Mouse (Mus musculus): Measurements from ENCODE around the gene Ppp1r14d. TPM values are rescaled to one million over a fixed set of nuclear protein-coding genes. Genes with fewer than 3 reads are reported as not detected.

Gene Ppp1r14d
- polyA plus RNA-seq, 1 experiment from 2014 or later = not detected

- DNase-seq (ENCODE audit: low spot score) (no peak), ATAC-seq (ENCODE audit: insufficient read depth, low FRiP score, low TSS enrichment) (no peak)
- peak overlapping the region; percentile 49; the same call in 1 of the 2 replicates for H3K27ac ChIP-seq (ENCODE audit: low read depth, low read length)
- H3K4me1 ChIP-seq (ENCODE audit: control insufficient read depth, insufficient read depth, low read length) = peaks cover 3% of the 10 kb centered on the region; the same call in 1 of the 2 replicates
- peak overlapping the region; percentile 66 for H3K4me3 ChIP-seq (ENCODE audit: low read depth, low read length)
- peak overlapping the region; percentile 56 for H3K4me2 ChIP-seq (ENCODE audit: low read depth)
- 28% methylated on average over 6 of the region's 6 CpGs for WGBS
- peaks cover 11% of the 10 kb centered on the region for H3K36me3 ChIP-seq (ENCODE audit: control insufficient read depth, insufficient read depth, low read length)
- no peaks in the 10 kb centered on the region for H3K9me3 ChIP-seq (ENCODE audit: control insufficient read depth, low read length)
- no peaks in the 10 kb centered on the region for H3K27me3 ChIP-seq (ENCODE audit: control insufficient read depth, insufficient read depth, low read length)
- H3K9ac ChIP-seq (ENCODE audit: low read length) = peak overlapping the region; percentile 65
These were observed 21.8 kb downstream of the Ppp1r14d start for GRCm38 (mm10) chr2:119207961-119208343.

GRCm38 (mm10) chr2:119203871-119204460, 25.7 kb downstream of the Ppp1r14d start:
- no peak overlapping the region for H3K4me3 ChIP-seq (ENCODE audit: low read depth, low read length)
- ATAC-seq (ENCODE audit: insufficient read depth, low FRiP score, low TSS enrichment) (no peak), DNase-seq (ENCODE audit: low spot score) (no peak)
- peaks cover 3% of the 10 kb centered on the region; the same call in 1 of the 2 replicates for H3K4me1 ChIP-seq (ENCODE audit: control insufficient read depth, insufficient read depth, low read length)
- no peaks in the 10 kb centered on the region for H3K27me3 ChIP-seq (ENCODE audit: control insufficient read depth, insufficient read depth, low read length)
- H3K4me2 ChIP-seq (ENCODE audit: low read depth) = no peak overlapping the region
- 67% methylated on average over 4 of the region's 4 CpGs for WGBS
- H3K9ac ChIP-seq (ENCODE audit: low read length) = no peak overlapping the region
- no peaks in the 10 kb centered on the region for H3K36me3 ChIP-seq (ENCODE audit: control insufficient read depth, insufficient read depth, low read length)
- H3K9me3 ChIP-seq (ENCODE audit: control insufficient read depth, low read length) = no peaks in the 10 kb centered on the region
- H3K27ac ChIP-seq (ENCODE audit: low read depth, low read length) = no peak overlapping the region

- peaks cover 3% of the 10 kb centered on the region; the same call in 1 of the 2 replicates for H3K4me1 ChIP-seq (ENCODE audit: control insufficient read depth, insufficient read depth, low read length)
- H3K27ac ChIP-seq (ENCODE audit: low read depth, low read length) = no peak overlapping the region
- H3K9me3 ChIP-seq (ENCODE audit: control insufficient read depth, low read length) = no peaks in the 10 kb centered on the region
- H3K9ac ChIP-seq (ENCODE audit: low read length) = no peak overlapping the region
- DNase-seq (ENCODE audit: low spot score) (peak; percentile 17), ATAC-seq (ENCODE audit: insufficient read depth, low FRiP score, low TSS enrichment) (no peak)
- H3K4me2 ChIP-seq (ENCODE audit: low read depth) = no peak overlapping the region
- H3K27me3 ChIP-seq (ENCODE audit: control insufficient read depth, insufficient read depth, low read length) = no peaks in the 10 kb centered on the region
- WGBS = 66% methylated on average over 5 of the region's 5 CpGs
- no peaks in the 10 kb centered on the region for H3K36me3 ChIP-seq (ENCODE audit: control insufficient read depth, insufficient read depth, low read length)
- H3K4me3 ChIP-seq (ENCODE audit: low read depth, low read length) = no peak overlapping the region
These were observed 26.7 kb downstream of the Ppp1r14d start for GRCm38 (mm10) chr2:119202914-119203453.

- DNase-seq (ENCODE audit: low spot score) (no peak), ATAC-seq (ENCODE audit: insufficient read depth, low FRiP score, low TSS enrichment) (no peak)
- H3K27me3 ChIP-seq (ENCODE audit: control insufficient read depth, insufficient read depth, low read length) = no peaks in the 10 kb centered on the region
- H3K27ac ChIP-seq (ENCODE audit: low read depth, low read length) = no peak overlapping the region
- WGBS = 79% methylated on average over 3 of the region's 3 CpGs
- H3K4me1 ChIP-seq (ENCODE audit: control insufficient read depth, insufficient read depth, low read length) = no peaks in the 10 kb centered on the region
- no peaks in the 10 kb centered on the region for H3K36me3 ChIP-seq (ENCODE audit: control insufficient read depth, insufficient read depth, low read length)
- H3K9me3 ChIP-seq (ENCODE audit: control insufficient read depth, low read length) = no peaks in the 10 kb centered on the region
- no peak overlapping the region for H3K4me3 ChIP-seq (ENCODE audit: low read depth, low read length)
- no peak overlapping the region for H3K9ac ChIP-seq (ENCODE audit: low read length)
- no peak overlapping the region for H3K4me2 ChIP-seq (ENCODE audit: low read depth)
These were observed 30.8 kb downstream of the Ppp1r14d start for GRCm38 (mm10) chr2:119198934-119199333.

GRCm38 (mm10) chr2:119198049-119198448, 31.7 kb downstream of the Ppp1r14d start:
- ATAC-seq (ENCODE audit: insufficient read depth, low FRiP score, low TSS enrichment) (no peak), DNase-seq (ENCODE audit: low spot score) (no peak)
- Histone ChIP-seq H3K36me3 (ENCODE audit: control insufficient read depth, insufficient read depth, low read length) (no peaks in the 10 kb centered on the region), H3K27me3 (ENCODE audit: control insufficient read depth, insufficient read depth, low read length) (no peaks in the 10 kb centered on the region), H3K9ac (ENCODE audit: low read length) (no peak overlapping the region), H3K9me3 (ENCODE audit: control insufficient read depth, low read length) (no peaks in the 10 kb centered on the region), H3K27ac (ENCODE audit: low read depth, low read length) (no peak overlapping the region), H3K4me2 (ENCODE audit: low read depth) (no peak overlapping the region), H3K4me1 (ENCODE audit: control insufficient read depth, insufficient read depth, low read length) (no peaks in the 10 kb centered on the region), H3K4me3 (ENCODE audit: low read depth, low read length) (no peak overlapping the region)
- WGBS = 80% methylated on average over 1 of the region's 1 CpGs

- H3K27me3 ChIP-seq (ENCODE audit: control insufficient read depth, insufficient read depth, low read length) = no peaks in the 10 kb centered on the region
- no peaks in the 10 kb centered on the region for H3K36me3 ChIP-seq (ENCODE audit: control insufficient read depth, insufficient read depth, low read length)
- WGBS = 76% methylated on average over 1 of the region's 1 CpGs
- no peak overlapping the region for H3K27ac ChIP-seq (ENCODE audit: low read depth, low read length)
- H3K9ac ChIP-seq (ENCODE audit: low read length) = no peak overlapping the region
- H3K4me1 ChIP-seq (ENCODE audit: control insufficient read depth, insufficient read depth, low read length) = no peaks in the 10 kb centered on the region
- no peaks in the 10 kb centered on the region for H3K9me3 ChIP-seq (ENCODE audit: control insufficient read depth, low read length)
- DNase-seq (ENCODE audit: low spot score) (no peak), ATAC-seq (ENCODE audit: insufficient read depth, low FRiP score, low TSS enrichment) (no peak)
- H3K4me2 ChIP-seq (ENCODE audit: low read depth) = no peak overlapping the region
- no peak overlapping the region for H3K4me3 ChIP-seq (ENCODE audit: low read depth, low read length)
These were observed 32.2 kb downstream of the Ppp1r14d start for GRCm38 (mm10) chr2:119197493-119197892.

- Histone ChIP-seq H3K4me2 (ENCODE audit: low read depth) (no peak overlapping the region), H3K9ac (ENCODE audit: low read length) (no peak overlapping the region), H3K4me1 (ENCODE audit: control insufficient read depth, insufficient read depth, low read length) (no peaks in the 10 kb centered on the region), H3K27me3 (ENCODE audit: control insufficient read depth, insufficient read depth, low read length) (no peaks in the 10 kb centered on the region), H3K27ac (ENCODE audit: low read depth, low read length) (no peak overlapping the region), H3K36me3 (ENCODE audit: control insufficient read depth, insufficient read depth, low read length) (no peaks in the 10 kb centered on the region), H3K4me3 (ENCODE audit: low read depth, low read length) (no peak overlapping the region), H3K9me3 (ENCODE audit: control insufficient read depth, low read length) (no peaks in the 10 kb centered on the region)
- no peak for DNase-seq (ENCODE audit: low spot score)
- WGBS = 29% methylated on average over 4 of the region's 4 CpGs
- no peak for ATAC-seq (ENCODE audit: insufficient read depth, low FRiP score, low TSS enrichment)
These were observed 33.2 kb downstream of the Ppp1r14d start for GRCm38 (mm10) chr2:119196316-119197108.

- WGBS = 83% methylated on average over 5 of the region's 5 CpGs
- Histone ChIP-seq H3K27me3 (ENCODE audit: control insufficient read depth, insufficient read depth, low read length) (no peaks in the 10 kb centered on the region), H3K9me3 (ENCODE audit: control insufficient read depth, low read length) (no peaks in the 10 kb centered on the region), H3K4me3 (ENCODE audit: low read depth, low read length) (no peak overlapping the region), H3K27ac (ENCODE audit: low read depth, low read length) (no peak overlapping the region), H3K9ac (ENCODE audit: low read length) (no peak overlapping the region), H3K36me3 (ENCODE audit: control insufficient read depth, insufficient read depth, low read length) (no peaks in the 10 kb centered on the region), H3K4me1 (ENCODE audit: control insufficient read depth, insufficient read depth, low read length) (no peaks in the 10 kb centered on the region), H3K4me2 (ENCODE audit: low read depth) (no peak overlapping the region)
- DNase-seq (ENCODE audit: low spot score) = no peak
- no peak for ATAC-seq (ENCODE audit: insufficient read depth, low FRiP score, low TSS enrichment)
These were observed 35.6 kb downstream of the Ppp1r14d start for GRCm38 (mm10) chr2:119194140-119194539.

Data from neural tube, embryonic 11.5 days (tissue).